14 mouse cellular contexts compared by ENCODE assay signal in genomic region chr2:85265037-85265524, GRCm38 (mm10).
"Had no signal": no experiment of that assay in that cellular context is flagged by ENCODE, and none has a peak within 500 bp of the region (broad histone marks: within the 10 kb centered on the region; RNA-seq: fewer than 3 reads in every experiment).

No protein-coding gene starts in this region.

- H3K27ac ChIP-seq: midbrain, embryonic 10.5 days; midbrain, embryonic 12.5 days; neural tube, embryonic 12.5 days had no signal

- DNase-seq: lung, adult 18-20 months; lung, embryonic 14.5 days; lung, postnatal 10 days; lung, postnatal 4 days; midbrain, embryonic 14.5 days; right cerebral cortex, postnatal 14 days; spleen, adult 18-20 months; thymus, adult 18-20 months; thymus, postnatal 14 days; thymus, postnatal 36 days had no signal

- H3K9me3 ChIP-seq: midbrain, embryonic 10.5 days; midbrain, embryonic 12.5 days; neural tube, embryonic 12.5 days had no signal

- H3K36me3 ChIP-seq: midbrain, embryonic 10.5 days; midbrain, embryonic 12.5 days; neural tube, embryonic 12.5 days had no signal

- ATAC-seq: midbrain, embryonic 16.5 days had no signal

- H3K9ac ChIP-seq: lung, embryonic 14.5 days; midbrain, embryonic 12.5 days; neural tube, embryonic 12.5 days had no signal

- H3K4me1 ChIP-seq: midbrain, embryonic 10.5 days; midbrain, embryonic 12.5 days; neural tube, embryonic 12.5 days had no signal

- H3K27me3 ChIP-seq: midbrain, embryonic 12.5 days; neural tube, embryonic 12.5 days had no signal

- H3K4me3 ChIP-seq: midbrain, embryonic 10.5 days; midbrain, embryonic 12.5 days; neural tube, embryonic 12.5 days had no signal

- H3K4me2 ChIP-seq: lung, embryonic 14.5 days; midbrain, embryonic 12.5 days; neural tube, embryonic 12.5 days had no signal
